Mouse (Mus musculus) layer of hippocampus, postnatal 14 days (tissue): ENCODE data around the gene Cntn3. TPM values are rescaled to one million over a fixed set of nuclear protein-coding genes. Genes with fewer than 3 reads are reported as not detected.
A peak's percentile ranks its signal among the peaks of the same experiment; 100 is the strongest.
"Not testable (repeated sequence)": the region's sequence is repeated elsewhere in the genome, so short reads cannot be mapped to it uniquely, and the experiment has no call there.

Experiments
- DNase-seq, 2 experiments: peaks; one replicate each; pipeline ENCODE4 v3.0.0; 2021 to 2022; ENCODE audit warnings: low spot score in 2 of 2, mixed read lengths in 1 of 2
- long read RNA-seq, 2 experiments: library from polyadenylated mRNA; stranded (forward); transcript quantifications; one replicate each; pipeline ENCODE4 v2.0.0; 2021
- total RNA-seq, 2 experiments: library from RNA; stranded (reverse); gene quantifications; 2 replicates each; pipeline ENCODE4 v1.2.3; 2021

The Cntn3 gene
- total RNA-seq = 10 to 100 TPM in 1 of 2 experiments, 1 to 10 TPM in 1; 7.4 to 11.0 TPM
- long read RNA-seq, experiment 1, partial matches to known transcripts = 0 of 2 reads
- long read RNA-seq, experiment 1, other reads (novel, unspliced or antisense) = 2 of 2 reads
- long read RNA-seq, experiment 2, partial matches to known transcripts = 0 of 5 reads
- long read RNA-seq, experiment 2, other reads (novel, unspliced or antisense) = 5 of 5 reads

- DNase-seq = not testable (repeated sequence)
These were observed at the start of gene Cntn3 for GRCm38 (mm10) chr6:102573001-102573400. Cntn3 (minus strand) TSS chr6:102573101.

- peak in 1 of 2 experiments; percentile 34 for DNase-seq
These were observed 27.9 kb upstream of the Cntn3 start for GRCm38 (mm10) chr6:102600773-102601172.

- DNase-seq = peak in 1 of 2 experiments; percentile 16
These were observed 24.9 kb upstream of the Cntn3 start for GRCm38 (mm10) chr6:102597756-102598155.

GRCm38 (mm10) chr6:102590151-102590550 is 17.2 kb upstream of the Cntn3 start:
- peak in 1 of 2 experiments; percentile 15 for DNase-seq

- no peak for DNase-seq
These were observed 16.4 kb upstream of the Cntn3 start for GRCm38 (mm10) chr6:102589311-102589710.

GRCm38 (mm10) chr6:102586056-102586455 is 13.2 kb upstream of the Cntn3 start:
- no peak for DNase-seq

- no peak for DNase-seq
These were observed 10.7 kb upstream of the Cntn3 start for GRCm38 (mm10) chr6:102583578-102583977.

- no peak for DNase-seq
These were observed 5.4 kb downstream of the Cntn3 start for GRCm38 (mm10) chr6:102567496-102567895.

GRCm38 (mm10) chr6:102565228-102565627 is 7.7 kb downstream of the Cntn3 start:
- no peak for DNase-seq

GRCm38 (mm10) chr6:102564011-102564731 is 8.7 kb downstream of the Cntn3 start:
- peak; percentile 52 to 60 for DNase-seq

GRCm38 (mm10) chr6:102563431-102563830 is 9.5 kb downstream of the Cntn3 start:
- DNase-seq = no peak

GRCm38 (mm10) chr6:102557521-102557920 is 15.4 kb downstream of the Cntn3 start:
- DNase-seq = no peak

GRCm38 (mm10) chr6:102556497-102556896 is 16.4 kb downstream of the Cntn3 start:
- DNase-seq = no peak

- no peak for DNase-seq
These were observed 17.0 kb downstream of the Cntn3 start for GRCm38 (mm10) chr6:102555814-102556437.

- no peak for DNase-seq
These were observed 17.7 kb downstream of the Cntn3 start for GRCm38 (mm10) chr6:102555067-102555657.

GRCm38 (mm10) chr6:102541633-102542412 is 31.1 kb downstream of the Cntn3 start:
- no peak for DNase-seq

- no peak for DNase-seq
These were observed 37.3 kb downstream of the Cntn3 start for GRCm38 (mm10) chr6:102535599-102535998.

GRCm38 (mm10) chr6:102523037-102523436 is 49.9 kb downstream of the Cntn3 start:
- no peak for DNase-seq

GRCm38 (mm10) chr6:102520977-102521376 is 51.9 kb downstream of the Cntn3 start:
- DNase-seq = no peak

- peak in 1 of 2 experiments; percentile 1 for DNase-seq
These were observed 57.7 kb downstream of the Cntn3 start for GRCm38 (mm10) chr6:102515231-102515630.

GRCm38 (mm10) chr6:102512085-102512484 is 60.8 kb downstream of the Cntn3 start:
- DNase-seq = no peak
